In genomic region chrX:77585974-77586373, GRCm38 (mm10) we compare ENCODE assay signal across 21 mouse cellular contexts.
DNase-seq lines count a peak whose midpoint lies in the region; ATAC-seq lines count a peak whose summit lies in the region.
"Had no signal": no experiment of that assay in that cellular context is flagged by ENCODE, and none has a peak within 500 bp of the region (broad histone marks: within the 10 kb centered on the region; RNA-seq: fewer than 3 reads in every experiment).

No protein-coding gene starts in this region.

- peak; percentile 79 for ATAC-seq in CD4-positive, CD25-positive, alpha-beta regulatory T cell, adult 4 months
- ATAC-seq in activated CD4-positive, CD25-positive, alpha-beta regulatory T cell, adult 4 months: peak; percentile 74
- peak; percentile 76 for ATAC-seq in inflammation-experienced regulatory T-cells, adult 6 months
- ATAC-seq in monocyte, adult 5-6 weeks (replicated peaks; ENCODE audit: insufficient number of reproducible peaks, low FRiP score, low TSS enrichment, poor library complexity, severe bottlenecking): no peak
- ATAC-seq: forebrain, embryonic 14.5 days; forebrain, embryonic 16.5 days had no signal

- intact Hi-C loops in left cerebral cortex, postnatal 14 days (cut with DNase I): no loop called here

- peak; percentile 22 for DNase-seq in CD4-positive helper T cell, adult 2 months (ENCODE audit: low read depth, low spot score)
- no peak for DNase-seq in lung, postnatal 36 days
- no peak for DNase-seq in left cerebral cortex, postnatal 14 days (ENCODE audit: low spot score in 2 of 2)
- DNase-seq in kidney, adult 11 months: no peak
- DNase-seq: adrenal gland, adult 2 months; adrenal gland, postnatal 10 days; adrenal gland, postnatal 25 days; B cell, adult 2 months; cerebellum, adult 11 months; cerebellum, adult 18-20 months; cerebellum, adult 8-10 months; cerebellum, adult 9-11 months; cerebellum, postnatal 14 days; cerebellum, postnatal 36 days; embryo, embryonic 11 days had no signal
